Mouse (Mus musculus) urinary bladder, postnatal 4 days (tissue): ENCODE results near the gene Clip4.
A peak's percentile ranks its signal among the peaks of the same experiment; 100 is the strongest.

Experiments used
- DNase-seq, 2 experiments: peaks; one replicate each; pipeline ENCODE4 v3.0.0; 2021 to 2022; ENCODE audit warnings: low spot score in 2 of 2

Clip4 gene

DNA sequence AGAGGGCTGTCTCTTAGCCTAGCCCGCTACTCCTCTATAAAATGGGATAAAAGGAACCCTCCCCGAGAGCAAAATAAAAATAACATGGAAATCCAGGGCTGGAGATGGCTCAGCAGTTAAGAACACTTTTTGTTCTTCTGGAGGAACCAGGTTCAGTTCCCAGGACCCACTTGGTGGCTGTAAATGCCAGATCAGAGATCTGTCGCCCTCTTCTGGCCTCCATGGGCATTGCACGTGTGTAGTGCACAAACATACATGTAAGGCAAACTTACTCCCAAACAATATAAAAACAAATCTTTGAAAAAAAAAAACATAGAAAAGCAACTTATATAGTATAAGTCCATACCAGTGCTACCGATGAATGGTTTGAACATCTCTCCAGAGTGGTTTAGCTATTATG is 104.7 kb downstream of the Clip4 start:
- DNase-seq: no peak

DNA sequence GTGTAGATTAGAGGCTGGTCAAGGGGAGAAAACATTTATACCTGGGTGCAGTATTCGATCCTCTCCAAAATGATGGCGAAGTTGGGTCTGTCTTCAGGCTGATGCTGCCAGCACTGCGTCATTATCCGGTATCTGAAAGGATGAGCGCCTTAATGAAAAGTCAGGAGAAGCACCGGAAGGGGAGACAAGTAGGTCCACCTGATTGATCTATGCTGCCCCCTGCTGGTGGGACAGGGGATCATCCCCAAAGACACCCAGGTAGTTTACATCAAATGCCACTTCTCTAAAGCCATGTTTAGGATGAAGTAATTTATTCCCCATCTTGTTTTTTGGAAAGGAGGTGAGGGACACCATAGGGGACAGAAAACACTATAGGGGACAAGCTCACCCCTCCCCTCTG is 105.8 kb downstream of the Clip4 start:
- peak in 1 of 2 experiments; percentile 68 for DNase-seq

DNA sequence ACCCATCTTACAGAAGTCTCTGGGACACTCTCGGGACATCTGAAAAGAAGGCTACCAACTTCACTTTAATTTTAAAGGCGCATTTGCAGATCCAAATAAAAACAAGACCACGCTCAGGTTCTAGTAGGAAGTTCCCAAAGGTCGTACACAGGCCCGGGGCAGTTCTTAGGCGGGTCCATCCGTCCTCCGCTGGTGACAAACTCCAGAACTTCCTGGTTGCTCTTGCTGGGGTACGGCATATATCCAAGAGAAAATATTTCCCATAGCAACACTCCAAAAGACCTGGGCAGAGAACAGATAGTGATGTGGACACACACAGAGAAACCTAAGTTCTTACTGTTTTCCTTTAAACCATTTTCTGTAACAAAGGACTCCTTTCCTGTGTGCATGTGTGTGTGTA is 106.5 kb downstream of the Clip4 start:
- DNase-seq: no peak

DNA sequence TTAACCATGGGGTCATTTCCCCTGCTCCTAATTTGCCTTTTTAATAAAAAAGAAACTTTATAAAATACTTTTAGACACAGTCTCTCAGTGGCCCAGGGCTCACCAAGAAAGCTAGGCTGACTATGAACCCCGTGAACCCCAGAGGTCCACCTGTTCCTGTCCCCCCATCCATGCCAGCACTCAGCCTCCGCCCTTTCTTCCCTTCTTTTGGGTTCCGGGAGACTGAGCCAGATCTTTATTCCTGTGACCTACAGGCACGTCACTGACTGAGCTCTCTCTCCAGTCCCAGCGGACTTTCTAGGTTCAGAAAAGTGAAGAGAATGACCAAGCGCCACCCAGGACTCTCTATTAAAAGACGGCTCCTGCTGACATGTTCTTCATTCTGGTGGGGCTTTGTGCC is 107.2 kb downstream of the Clip4 start:
- no peak for DNase-seq

DNA sequence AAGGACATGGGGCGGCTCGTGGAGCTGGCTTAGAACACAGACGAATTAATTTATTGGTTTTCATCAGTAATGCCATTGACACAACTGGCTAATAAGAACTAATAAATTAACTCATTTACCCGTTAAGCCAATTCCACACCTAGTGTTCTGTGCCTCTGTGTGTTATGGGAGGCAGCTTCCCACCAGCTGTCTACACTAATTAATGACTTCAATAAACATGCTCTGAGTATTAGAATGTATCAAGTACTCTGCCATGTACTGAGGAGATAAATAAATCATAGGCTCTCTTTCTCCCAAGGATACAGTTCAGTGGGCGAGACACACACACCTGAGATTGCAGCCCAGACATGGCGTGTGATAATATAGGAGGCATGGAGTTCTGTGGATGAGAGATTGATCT is 113.1 kb downstream of the Clip4 start:
- DNase-seq: no peak

DNA sequence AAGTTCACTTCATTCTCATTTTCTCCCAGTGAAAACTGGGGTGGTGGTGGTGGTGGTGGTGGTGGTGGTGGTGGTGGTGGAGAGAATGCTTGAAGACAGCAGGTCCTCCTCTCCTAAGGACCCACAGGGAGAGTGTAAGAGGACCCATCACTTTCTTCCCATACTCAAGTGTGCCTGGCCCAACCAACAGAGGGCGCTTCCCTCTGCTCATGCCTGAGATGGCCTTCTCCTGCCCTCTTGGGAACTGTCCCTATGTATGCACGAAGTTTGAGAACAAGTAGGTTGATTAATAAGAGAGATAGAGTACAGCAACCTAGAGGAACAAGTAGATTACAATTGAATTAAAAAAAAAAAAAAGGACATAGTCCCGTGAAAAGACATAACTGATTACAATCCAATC is 140.8 kb downstream of the Clip4 start:
- no peak for DNase-seq

DNA sequence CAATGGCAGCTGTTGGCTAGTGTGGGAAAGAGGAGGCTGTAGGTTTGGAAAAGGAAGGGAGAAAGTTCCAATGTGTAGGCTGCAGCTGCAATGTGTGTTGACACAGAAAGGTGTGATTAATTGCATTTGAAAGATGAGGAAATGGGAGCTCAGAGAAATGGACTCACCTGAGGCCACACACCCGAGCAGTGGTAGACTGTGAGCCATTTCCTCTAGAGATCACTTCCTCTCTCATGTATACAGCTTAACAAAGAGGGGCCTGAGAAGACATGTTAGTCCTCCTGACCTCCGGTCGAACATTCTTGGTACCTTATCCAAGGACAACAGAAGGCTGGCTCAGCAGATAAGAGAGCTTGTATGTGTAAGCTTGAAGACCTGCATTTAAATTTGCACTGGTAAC is 144.9 kb downstream of the Clip4 start:
- no peak for DNase-seq
